In the genomic region with DNA sequence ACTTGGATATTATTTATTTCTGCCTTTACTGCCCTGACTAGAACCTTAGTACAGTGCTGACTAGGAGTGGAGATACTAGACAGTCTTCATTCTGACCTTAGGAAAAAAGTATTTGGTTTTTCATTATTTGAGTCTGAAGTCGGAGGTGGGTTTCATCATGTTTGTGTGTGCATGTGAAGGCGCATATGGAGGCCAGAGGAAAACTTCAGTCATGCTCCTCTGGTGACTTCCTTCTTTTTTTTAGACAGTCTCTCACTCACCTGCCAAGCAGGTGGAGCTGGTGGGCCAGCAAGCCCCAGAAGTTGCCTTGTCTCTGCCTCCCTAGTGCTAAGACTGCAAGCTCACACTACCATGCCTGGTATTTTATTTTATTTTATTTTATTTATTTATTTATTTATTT, we compare ENCODE assay signal across 24 mouse cellular contexts. TPM values are rescaled to one million over a fixed set of nuclear protein-coding genes. Genes with fewer than 3 reads are reported as not detected.
DNase-seq lines count a peak whose midpoint lies in the region; ATAC-seq and TF ChIP-seq lines count a peak whose summit lies in the region.
"Had no signal": no experiment of that assay in that cellular context is flagged by ENCODE, and none has a peak within 500 bp of the region (broad histone marks: within the 10 kb centered on the region; RNA-seq: fewer than 3 reads in every experiment).

No protein-coding gene starts in this region.

- no peak overlapping the region for H3K4me3 ChIP-seq in stomach, postnatal 0 days (ENCODE audit: low read depth, low read length)
- H3K4me3 ChIP-seq: embryonic facial prominence, embryonic 13.5 days; embryonic facial prominence, embryonic 15.5 days; erythroblast, embryonic 14.5 days; forebrain, embryonic 10.5 days; forebrain, embryonic 12.5 days had no signal

- no peak for ATAC-seq in stomach, postnatal 0 days (ENCODE audit: low FRiP score, low TSS enrichment)
- ATAC-seq: activated CD4-positive, CD25-positive, alpha-beta regulatory T cell, adult 4 months; forebrain, embryonic 14.5 days; forebrain, embryonic 16.5 days; Patski had no signal

- no peak for TF ChIP-seq EP300 in stomach, postnatal 0 days (optimal IDR thresholded peaks at IDR 0.05)

- intact Hi-C loops in heart, postnatal 10 days (cut with DNase I), result no loop called here

- WGBS in stomach, postnatal 0 days, result 88% methylated on average over 2 of the region's 2 CpGs

- no peak overlapping the region for H3K4me2 ChIP-seq in stomach, postnatal 0 days (replicated peaks; ENCODE audit: low read depth)
- H3K4me2 ChIP-seq: embryonic facial prominence, embryonic 13.5 days; embryonic facial prominence, embryonic 15.5 days; forebrain, embryonic 12.5 days had no signal

- no peak overlapping the region for H3K9ac ChIP-seq in stomach, postnatal 0 days (ENCODE audit: low read length)
- H3K9ac ChIP-seq: embryonic facial prominence, embryonic 13.5 days; embryonic facial prominence, embryonic 15.5 days; forebrain, embryonic 12.5 days had no signal

- H3K27me3 ChIP-seq in stomach, postnatal 0 days (ENCODE audit: control insufficient read depth, insufficient read depth, low read length), result no peaks in the 10 kb centered on the region
- H3K27me3 ChIP-seq: embryonic facial prominence, embryonic 13.5 days; embryonic facial prominence, embryonic 15.5 days; forebrain, embryonic 12.5 days; Patski had no signal

- TF ChIP-seq CTCF in stomach, postnatal 0 days (IDR thresholded peaks at IDR 0.05; ENCODE audit: low read depth), result no peak

- no peak overlapping the region for H3K27ac ChIP-seq in stomach, postnatal 0 days (replicated peaks)
- H3K27ac ChIP-seq: embryonic facial prominence, embryonic 13.5 days; embryonic facial prominence, embryonic 15.5 days; forebrain, embryonic 10.5 days; forebrain, embryonic 12.5 days had no signal

- H3K4me1 ChIP-seq in stomach, postnatal 0 days (replicated peaks; ENCODE audit: control insufficient read depth, insufficient read depth), result no peaks in the 10 kb centered on the region
- H3K4me1 ChIP-seq: embryonic facial prominence, embryonic 13.5 days; embryonic facial prominence, embryonic 15.5 days; forebrain, embryonic 10.5 days; forebrain, embryonic 12.5 days had no signal

- H3K36me3 ChIP-seq in stomach, postnatal 0 days (ENCODE audit: control insufficient read depth, insufficient read depth, low read length), result no peaks in the 10 kb centered on the region
- H3K36me3 ChIP-seq: embryonic facial prominence, embryonic 13.5 days; embryonic facial prominence, embryonic 15.5 days; forebrain, embryonic 10.5 days; forebrain, embryonic 12.5 days had no signal

- peak; percentile 17 for DNase-seq in heart, adult 11 months
- DNase-seq in heart, postnatal 10 days, result no peak
- DNase-seq in A20 (ENCODE audit: low read depth, low spot score), result peak; percentile 8
- peak; percentile 9 for DNase-seq in stomach, postnatal 0 days (ENCODE audit: low spot score)
- DNase-seq in embryo, embryonic 10 days (ENCODE audit: low spot score), result no peak
- DNase-seq: adrenal gland, adult 8-10 months; adrenal gland, postnatal 14 days; adrenal gland, postnatal 36 days; cerebellum, adult 11-12 months; cerebellum, adult 2 months; cerebellum, adult 9-10 months; cerebellum, postnatal 10 days; cerebellum, postnatal 25 days; embryo, embryonic 11 days had no signal

- no peaks in the 10 kb centered on the region for H3K9me3 ChIP-seq in stomach, postnatal 0 days (ENCODE audit: control insufficient read depth, low read length)
- H3K9me3 ChIP-seq: embryonic facial prominence, embryonic 13.5 days; forebrain, embryonic 12.5 days; G1E had no signal

RNA-seq across cellular contexts. Expression of gene Abhd12, which starts 37.5 kb away (rescaled TPM):
- 10 to 100 TPM; 30.8 to 34.5 TPM for total RNA-seq in heart, postnatal 10 days (2021)
- polyA plus RNA-seq in stomach, postnatal 0 days (2015; fragmentation: Nextera tagmentation; extraction: Ambion mirVana), result 73.2 and 76.2 TPM in 2 replicates

RNA-seq across cellular contexts. Expression of gene Gins1, which starts 38.2 kb away (rescaled TPM):
- total RNA-seq in heart, postnatal 10 days (2021), result 1 to 10 TPM; 5.8 TPM
- 10.7 and 11.0 TPM in 2 replicates for polyA plus RNA-seq in stomach, postnatal 0 days (2015; fragmentation: Nextera tagmentation; extraction: Ambion mirVana)

Comparison
In these comparisons a context has a peak if more than half of its experiments do, and no peak if none do; other contexts are left out.
1. DNase-seq: peak in heart, adult 11 months (single experiment), A20 (single experiment) and stomach, postnatal 0 days (single experiment); none in heart, postnatal 10 days (0 of 2) and embryo, embryonic 10 days (single experiment).